Mouse (Mus musculus) R1 (cell line): ENCODE results near the gene Casq2.

ENCODE experiments used
- DNase-seq: peaks from one replicate; pipeline ENCODE4 v3.0.0-alpha.2; 2018; ENCODE audit warnings: low read depth, low spot score

Gene Casq2

GRCm38 (mm10) chr3:102193488-102194290 is 107.5 kb downstream of the Casq2 start:
- peak; percentile 77 for DNase-seq

- DNase-seq = peak; percentile 56
Observed at GRCm38 (mm10) chr3:102194291-102195051, 108.3 kb downstream of the Casq2 start.

GRCm38 (mm10) chr3:102195762-102196161 is 109.5 kb downstream of the Casq2 start:
- no peak for DNase-seq
